Mouse (Mus musculus) activated CD4-positive, CD25-positive, alpha-beta regulatory T cell, adult 4 months (primary cell): ENCODE measurements around the gene Gm3373. TPM values are rescaled to one million over a fixed set of nuclear protein-coding genes. Genes with fewer than 3 reads are reported as not detected.
"Not testable (repeated sequence)": the region's sequence is repeated elsewhere in the genome, so short reads cannot be mapped to it uniquely, and the experiment has no call there.

Source experiments
- ATAC-seq: one replicate; pipeline ENCODE4 v1.8.0; 2017
- polyA plus RNA-seq, 2 experiments: library from polyadenylated mRNA; unstranded; fragments of 100-300 nt; shearing (Covaris generic); gene quantifications; one replicate each; pipeline ENCODE4 v1.2.1; 2017

Gene Gm3373
- polyA plus RNA-seq, result 1 to 10 TPM in 1 of 2 experiments, not detected in 1; 8.7 TPM

DNA sequence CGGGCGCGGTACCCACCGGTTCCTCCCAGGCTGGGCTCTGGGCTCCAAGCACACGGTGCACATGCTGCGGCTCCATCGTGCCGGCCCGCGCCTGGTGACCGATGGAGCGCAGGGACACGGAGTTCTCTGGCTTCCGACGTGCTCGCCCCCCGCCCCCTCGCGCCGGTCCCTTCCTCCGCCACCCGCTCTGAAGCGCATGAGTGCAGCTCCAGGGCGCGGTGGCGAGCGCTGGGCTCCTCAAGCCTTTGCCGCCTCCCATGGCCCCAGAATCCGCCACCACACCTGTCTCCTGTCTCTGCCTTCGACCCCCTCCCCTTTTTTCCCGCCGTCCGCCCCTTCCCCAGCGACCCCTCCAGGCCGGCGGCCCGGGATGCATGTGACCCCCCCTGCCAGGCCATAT lies at the start of gene Gm3373:
Gene Gm3373 (minus strand): TSS at position 101 of the 400 bp plus-strand sequence.
- not testable (repeated sequence) for ATAC-seq

DNA sequence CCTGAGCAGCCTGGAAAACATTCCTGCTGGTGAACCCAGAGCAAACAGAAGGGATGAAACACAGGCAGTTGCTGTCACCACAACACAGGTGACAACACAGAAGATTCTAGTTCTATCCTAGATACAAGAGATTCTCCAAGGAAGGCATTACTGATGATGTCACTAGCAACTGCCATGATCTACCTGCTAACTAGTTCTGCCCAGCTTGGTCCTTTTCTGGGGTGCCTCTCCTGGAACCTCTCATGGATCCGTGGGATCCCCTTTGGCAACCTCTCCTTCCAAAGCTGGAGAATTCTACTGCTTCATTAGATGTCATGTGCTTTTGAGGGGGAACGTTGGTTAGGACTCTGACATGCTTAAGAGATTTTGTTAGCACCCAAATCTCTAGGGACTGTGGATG lies 54.0 kb downstream of the Gm3373 start, which contains the start of gene Gm9603:
Gene Gm9603 (minus strand): TSS at position 101 of the 400 bp plus-strand sequence.
- ATAC-seq, result not testable (repeated sequence)

Other genes starting within 250 kb of the Gm3373 start
- 1 to 10 TPM; 4.4 to 6.6 TPM for gene Gm3488, start 239.9 kb downstream of the Gm3373 start, polyA plus RNA-seq
- gene Gm3532, start 203.1 kb downstream of the Gm3373 start, polyA plus RNA-seq, result not detected
- not detected for gene Gm8265, start 108.5 kb downstream of the Gm3373 start, polyA plus RNA-seq
- gene Gm9603, start 54.1 kb downstream of the Gm3373 start, polyA plus RNA-seq, result not detected
- 1 to 10 TPM; 4.6 to 5.9 TPM for gene Gm3383, start 66.4 kb upstream of the Gm3373 start, polyA plus RNA-seq
- gene Gm3424, start 88.8 kb upstream of the Gm3373 start, polyA plus RNA-seq, result not detected
- 1 to 10 TPM in 1 of 2 experiments, under 1 TPM in 1; 0.46 to 1.3 TPM for gene Gm8237, start 138.8 kb upstream of the Gm3373 start, polyA plus RNA-seq
- gene Gm3248, start 220.2 kb upstream of the Gm3373 start, polyA plus RNA-seq, result 1 to 10 TPM; 1.7 to 2.9 TPM
- not detected for gene Gm3453, start 237.6 kb upstream of the Gm3373 start, polyA plus RNA-seq